Mouse (Mus musculus) MEL (cell line): Measurements from ENCODE around the gene Tbc1d14.

Source experiments
- CTCF ChIP-seq, 3 experiments: IDR thresholded peaks in 2 of 3; conservative IDR thresholded peaks in 1 of 3; 2 replicates each; pipeline ENCODE4 v1.5.1; 2011 to 2012; ENCODE audit warnings: low read length in 3 of 3, low read depth in 2 of 3, mild to moderate bottlenecking in 2 of 3, improper control_type of control experiment in 1 of 3, inconsistent platforms in 1 of 3, mixed read lengths in 1 of 3, moderate library complexity in 1 of 3; ENCODE audit not compliant: control insufficient read depth in 1 of 3, insufficient read depth in 1 of 3, poor library complexity in 1 of 3, severe bottlenecking in 1 of 3
- EP300 ChIP-seq, 2 experiments: IDR thresholded peaks; 2 replicates each; pipeline ENCODE4 v1.6.1; 2011; ENCODE audit warnings: improper control_type of control experiment in 2 of 2, low read length in 2 of 2, low read depth in 1 of 2, mild to moderate bottlenecking in 1 of 2
- GABPA ChIP-seq: IDR thresholded peaks from 2 replicates; pipeline ENCODE4 v1.6.1; 2012; ENCODE audit warnings: low read depth, mild to moderate bottlenecking, inconsistent platforms, low read length, improper control_type of control experiment, moderate library complexity
- MAX ChIP-seq: IDR thresholded peaks from 2 replicates; pipeline ENCODE4 v1.6.1; 2011; ENCODE audit warnings: low read length, improper control_type of control experiment
- POLR2AphosphoS5 ChIP-seq: IDR thresholded peaks from 2 replicates; pipeline ENCODE4 v1.6.1; 2012; ENCODE audit warnings: low read depth, borderline replicate concordance, mild to moderate bottlenecking, inconsistent platforms, low read length, moderate library complexity, mixed read lengths
- RCOR1 ChIP-seq: IDR thresholded peaks from 2 replicates; pipeline ENCODE4 v1.6.1; 2012; ENCODE audit warnings: low read depth, mild to moderate bottlenecking, inconsistent platforms, low read length, improper control_type of control experiment

- TF ChIP-seq EP300 (IDR thresholded peaks at IDR 0.05; ENCODE audit: low read depth in 1 of 2, low read length in 2 of 2) (no peak), CTCF (IDR thresholded peaks at IDR 0.05 in 2 of 3, conservative IDR thresholded peaks at IDR 0.05 in 1 of 3; ENCODE audit: control insufficient read depth in 1 of 3, insufficient read depth in 1 of 3, low read depth in 2 of 3, low read length in 3 of 3, poor library complexity in 1 of 3, severe bottlenecking in 1 of 3) (peak; percentile 98 to 99 (median 99)), MAX (no peak), GABPA (no peak), RCOR1 (no peak), POLR2AphosphoS5 (no peak)
Measured at GRCm38 (mm10) chr5:36462810-36463209, 130.3 kb downstream of the Tbc1d14 start.
